In the genomic region with DNA sequence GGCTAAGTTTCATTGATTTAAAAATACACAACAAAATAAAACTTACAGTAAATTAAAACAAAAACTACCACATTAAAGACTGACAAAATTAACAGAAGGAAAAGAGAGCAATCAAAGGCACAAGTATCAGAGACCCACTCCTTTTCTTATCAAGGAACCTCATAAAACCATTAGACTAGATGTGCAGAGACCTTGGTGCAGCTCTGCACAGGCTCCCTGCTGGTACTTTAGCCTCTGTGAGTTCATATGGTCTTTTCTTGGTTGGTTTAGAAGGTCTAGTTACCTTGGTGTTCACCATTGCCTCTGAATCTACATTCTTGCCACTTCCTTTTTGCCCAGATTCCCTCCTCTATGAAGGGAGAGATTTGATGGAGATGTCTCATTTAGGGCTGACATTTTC, we compare ENCODE assay signal across 32 mouse cellular contexts.
"Had no signal": no experiment of that assay in that cellular context is flagged by ENCODE, and none has a peak within 500 bp of the region (broad histone marks: within the 10 kb centered on the region; RNA-seq: fewer than 3 reads in every experiment).

No protein-coding gene starts in this region.

- ATAC-seq: liver, embryonic 12.5 days; liver, postnatal 0 days; lung, postnatal 0 days; midbrain, embryonic 13.5 days; midbrain, embryonic 15.5 days; midbrain, embryonic 16.5 days had no signal

- H3K4me1 ChIP-seq: limb, embryonic 10.5 days; limb, embryonic 12.5 days; limb, embryonic 13.5 days; limb, embryonic 15.5 days; liver, embryonic 12.5 days; liver, embryonic 13.5 days; liver, embryonic 15.5 days; lung, embryonic 15.5 days; megakaryocyte, embryonic 14.5 days; midbrain, embryonic 10.5 days; midbrain, embryonic 12.5 days; midbrain, embryonic 13.5 days; midbrain, embryonic 15.5 days; neural tube, embryonic 12.5 days had no signal

- H3K27me3 ChIP-seq: limb, embryonic 12.5 days; limb, embryonic 13.5 days; limb, embryonic 15.5 days; liver, embryonic 12.5 days; liver, embryonic 13.5 days; liver, embryonic 15.5 days; lung, embryonic 15.5 days; megakaryocyte, embryonic 14.5 days; midbrain, embryonic 12.5 days; midbrain, embryonic 13.5 days; midbrain, embryonic 15.5 days; neural tube, embryonic 12.5 days had no signal

- H3K27ac ChIP-seq: limb, embryonic 10.5 days; limb, embryonic 12.5 days; limb, embryonic 13.5 days; limb, embryonic 15.5 days; liver, embryonic 12.5 days; liver, embryonic 13.5 days; liver, embryonic 14.5 days; liver, embryonic 15.5 days; lung, embryonic 15.5 days; macrophage; midbrain, embryonic 10.5 days; midbrain, embryonic 12.5 days; midbrain, embryonic 13.5 days; midbrain, embryonic 15.5 days; neural tube, embryonic 12.5 days had no signal

- H3K9ac ChIP-seq: limb, embryonic 12.5 days; limb, embryonic 13.5 days; limb, embryonic 15.5 days; liver, embryonic 12.5 days; liver, embryonic 13.5 days; liver, embryonic 14.5 days; liver, embryonic 15.5 days; liver, postnatal 0 days; lung, embryonic 14.5 days; lung, embryonic 15.5 days; midbrain, embryonic 12.5 days; midbrain, embryonic 13.5 days; midbrain, embryonic 15.5 days; neural tube, embryonic 12.5 days had no signal

- H3K9me3 ChIP-seq: limb, embryonic 10.5 days; limb, embryonic 12.5 days; limb, embryonic 13.5 days; limb, embryonic 15.5 days; liver, embryonic 12.5 days; liver, embryonic 13.5 days; liver, embryonic 15.5 days; lung, embryonic 15.5 days; megakaryocyte, embryonic 14.5 days; midbrain, embryonic 10.5 days; midbrain, embryonic 12.5 days; midbrain, embryonic 13.5 days; midbrain, embryonic 15.5 days; neural tube, embryonic 12.5 days had no signal

- H3K4me2 ChIP-seq: limb, embryonic 12.5 days; limb, embryonic 13.5 days; limb, embryonic 15.5 days; liver, embryonic 11.5 days; liver, embryonic 12.5 days; liver, embryonic 13.5 days; liver, embryonic 15.5 days; lung, embryonic 14.5 days; lung, embryonic 15.5 days; midbrain, embryonic 11.5 days; midbrain, embryonic 12.5 days; midbrain, embryonic 13.5 days; midbrain, embryonic 15.5 days; neural tube, embryonic 12.5 days had no signal

- H3K4me3 ChIP-seq: limb, embryonic 10.5 days; limb, embryonic 12.5 days; limb, embryonic 13.5 days; limb, embryonic 15.5 days; liver, embryonic 12.5 days; liver, embryonic 13.5 days; liver, embryonic 15.5 days; lung, embryonic 15.5 days; megakaryocyte, embryonic 14.5 days; midbrain, embryonic 10.5 days; midbrain, embryonic 12.5 days; midbrain, embryonic 13.5 days; midbrain, embryonic 15.5 days; myocyte; neural tube, embryonic 12.5 days had no signal

- DNase-seq: left cerebral cortex, postnatal 4 days; liver; liver, embryonic 13.5 days; liver, postnatal 0 days; lung, adult 18-20 months; lung, adult 2 months; lung, embryonic 14.5 days; lung, postnatal 10 days; lung, postnatal 14 days; lung, postnatal 36 days; lung, postnatal 4 days; midbrain, embryonic 14.5 days had no signal

- H3K36me3 ChIP-seq: limb, embryonic 10.5 days; limb, embryonic 12.5 days; limb, embryonic 13.5 days; limb, embryonic 15.5 days; liver, embryonic 12.5 days; liver, embryonic 13.5 days; liver, embryonic 15.5 days; lung, embryonic 15.5 days; midbrain, embryonic 10.5 days; midbrain, embryonic 12.5 days; midbrain, embryonic 13.5 days; midbrain, embryonic 15.5 days; neural tube, embryonic 12.5 days had no signal
